Mouse (Mus musculus) embryonic fibroblast, embryonic 13.5 days (primary cell): Measurements from ENCODE around the gene Itih2.

Experiments
- CTCF ChIP-seq: IDR thresholded peaks from 2 replicates; pipeline ENCODE4 v1.5.1; 2011; ENCODE audit warnings: mild to moderate bottlenecking, control low read depth, low read length, moderate library complexity, borderline replicate concordance; ENCODE audit not compliant: insufficient read depth
- POLR2A ChIP-seq: IDR thresholded peaks from 2 replicates; pipeline ENCODE4 v1.6.1; 2011; ENCODE audit warnings: low read depth, mild to moderate bottlenecking, control low read depth, low read length, moderate library complexity

DNA sequence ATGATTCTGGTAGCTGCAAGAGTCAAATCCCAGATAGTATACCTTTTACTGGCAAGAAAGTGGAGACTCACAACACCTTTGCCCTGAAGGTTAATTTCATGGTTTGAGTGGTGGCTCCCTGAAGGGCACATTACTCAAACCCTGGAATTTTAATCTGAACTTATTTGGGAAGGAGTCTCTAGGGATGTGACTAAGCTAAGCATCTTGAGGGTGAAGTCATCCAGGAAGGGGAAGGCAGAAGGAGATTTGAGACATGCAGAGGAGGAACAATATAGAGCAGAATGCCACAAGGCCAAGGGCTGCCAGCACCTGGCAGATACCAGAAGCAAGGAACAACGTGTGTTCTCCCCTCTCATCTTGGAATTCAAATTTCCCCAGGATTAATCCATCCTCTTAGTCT lies 12.4 kb downstream of the Itih2 start:
- TF ChIP-seq CTCF (no peak), POLR2A (no peak)
